Mouse (Mus musculus) megakaryocyte, embryonic 14.5 days (primary cell): Measurements from ENCODE around the gene Fkbp8. TPM values are rescaled to one million over a fixed set of nuclear protein-coding genes. Genes with fewer than 3 reads are reported as not detected.
A peak's percentile ranks its signal among the peaks of the same experiment; 100 is the strongest.

Experiments
- H3K27me3 ChIP-seq: replicated peaks from 2 replicates; pipeline ENCODE3; 2012; ENCODE audit warnings: inconsistent platforms
- H3K36me3 ChIP-seq: replicated peaks from 2 replicates; pipeline ENCODE3; 2012; ENCODE audit warnings: low read length, inconsistent platforms, mixed read lengths
- H3K4me1 ChIP-seq: 2 replicates; pipeline ENCODE4 v1.6.1; 2012; ENCODE audit warnings: inconsistent platforms
- H3K4me3 ChIP-seq: replicated peaks from 2 replicates; pipeline ENCODE3; 2012; ENCODE audit warnings: moderate library complexity, mild to moderate bottlenecking, inconsistent platforms
- H3K9me3 ChIP-seq: 2 replicates; pipeline ENCODE4 v1.6.1; 2012; ENCODE audit warnings: inconsistent platforms
- FLI1 ChIP-seq: IDR thresholded peaks from 2 replicates; pipeline ENCODE4 v1.6.1; 2012; ENCODE audit warnings: low read length, inconsistent platforms, mixed read lengths
- GATA1 ChIP-seq: IDR thresholded peaks from 3 replicates; pipeline ENCODE4 v1.6.1; 2012; ENCODE audit warnings: mixed read lengths, low read length, inconsistent platforms, borderline replicate concordance
- polyA plus RNA-seq: library from polyadenylated mRNA; stranded (reverse); fragments of >175 nt; gene quantifications from 2 replicates; pipeline ENCODE4 v1.2.3, GENCODE M21; 2012; ENCODE audit warnings: low replicate concordance; ENCODE audit not compliant: insufficient read depth

Gene Fkbp8
- polyA plus RNA-seq, 1 experiment = 3,667 TPM

GRCm38 (mm10) chr8:70490880-70491495 lies 36.5 kb upstream of the Fkbp8 start:
- TF ChIP-seq GATA1 (no peak), FLI1 (no peak)
- Histone ChIP-seq H3K9me3 (no peaks in the 10 kb centered on the region), H3K27me3 (peaks cover 98% of the 10 kb centered on the region), H3K36me3 (no peaks in the 10 kb centered on the region), H3K4me3 (no peak overlapping the region), H3K4me1 (peaks cover 89% of the 10 kb centered on the region)

- Histone ChIP-seq H3K4me3 (peak within 1 kb of the TSS; percentile 84), H3K4me1 (peaks cover 72% of the 10 kb centered on the region), H3K27me3 (peaks cover 99% of the 10 kb centered on the region), H3K9me3 (0 out of 2 replicates have a peak, but pooled peaks cover 2% of the 10 kb centered on the region), H3K36me3 (no peaks in the 10 kb centered on the region)
- TF ChIP-seq FLI1 = no peak
- TF ChIP-seq GATA1 = no peak
Observed at GRCm38 (mm10) chr8:70492664-70493640, 34.6 kb upstream of the Fkbp8 start, which contains the start of gene Crlf1. Gene Crlf1, plus strand, starts transcription at chr8:70493158.

- Histone ChIP-seq H3K27me3 (peaks cover 99% of the 10 kb centered on the region), H3K4me3 (no peak overlapping the region)
- TF ChIP-seq FLI1 = no peak
Observed at GRCm38 (mm10) chr8:70493692-70494415, 33.7 kb upstream of the Fkbp8 start.

GRCm38 (mm10) chr8:70494416-70494945 lies 33.0 kb upstream of the Fkbp8 start:
- H3K27me3 ChIP-seq = peaks cover 99% of the 10 kb centered on the region
- H3K4me3 ChIP-seq = peak overlapping the region; percentile 71
- H3K36me3 ChIP-seq = no peaks in the 10 kb centered on the region
- H3K9me3 ChIP-seq = 0 out of 2 replicates have a peak, but pooled peaks cover 2% of the 10 kb centered on the region
- TF ChIP-seq FLI1 (no peak), GATA1 (no peak)
- H3K4me1 ChIP-seq = peaks cover 63% of the 10 kb centered on the region

More at GRCm38 (mm10) chr8:70493692-70494415, 33.7 kb upstream of the Fkbp8 start:
- Histone ChIP-seq H3K9me3 (0 out of 2 replicates have a peak, but pooled peaks cover 2% of the 10 kb centered on the region), H3K36me3 (no peaks in the 10 kb centered on the region), H3K4me1 (peaks cover 67% of the 10 kb centered on the region)

- Histone ChIP-seq H3K36me3 (no peaks in the 10 kb centered on the region), H3K27me3 (peaks cover 99% of the 10 kb centered on the region), H3K4me1 (peaks cover 63% of the 10 kb centered on the region), H3K9me3 (0 out of 2 replicates have a peak, but pooled peaks cover 2% of the 10 kb centered on the region), H3K4me3 (no peak overlapping the region)
- no peak for TF ChIP-seq GATA1
- TF ChIP-seq FLI1 = no peak
Observed at GRCm38 (mm10) chr8:70495001-70495770, 32.3 kb upstream of the Fkbp8 start.

- H3K4me3 ChIP-seq = no peak overlapping the region
- peaks cover 99% of the 10 kb centered on the region for H3K27me3 ChIP-seq
- H3K9me3 ChIP-seq = 0 out of 2 replicates have a peak, but pooled peaks cover 2% of the 10 kb centered on the region
- H3K36me3 ChIP-seq = no peaks in the 10 kb centered on the region
- TF ChIP-seq GATA1 = no peak
- no peak for TF ChIP-seq FLI1
- peaks cover 64% of the 10 kb centered on the region for H3K4me1 ChIP-seq
Observed at GRCm38 (mm10) chr8:70495771-70496062, 31.8 kb upstream of the Fkbp8 start.

- Histone ChIP-seq H3K27me3 (peaks cover 69% of the 10 kb centered on the region), H3K9me3 (0 out of 2 replicates have a peak, but pooled peaks cover 2% of the 10 kb centered on the region), H3K4me3 (peak overlapping the region; percentile 72), H3K4me1 (peaks cover 66% of the 10 kb centered on the region), H3K36me3 (peaks cover 21% of the 10 kb centered on the region)
- TF ChIP-seq GATA1 (no peak), FLI1 (no peak)
Observed at GRCm38 (mm10) chr8:70500386-70501301, 26.9 kb upstream of the Fkbp8 start.
